Mouse (Mus musculus) cerebellum, adult 18-20 months (tissue): ENCODE data around the gene Gm12166.
A peak's percentile ranks its signal among the peaks of the same experiment; 100 is the strongest.
"Not testable (repeated sequence)": the region's sequence is repeated elsewhere in the genome, so short reads cannot be mapped to it uniquely, and the experiment has no call there.

Experiments
- DNase-seq, 2 experiments: peaks; one replicate each; pipeline ENCODE4 v3.0.0; 2021

Gm12166 gene

GRCm38 (mm10) chr11:46054911-46055895 is 3.1 kb upstream of the Gm12166 start:
- DNase-seq = no peak

- DNase-seq = no peak
These were observed 2.2 kb upstream of the Gm12166 start for GRCm38 (mm10) chr11:46054311-46054710.

- not testable (repeated sequence) for DNase-seq
These were observed 1.3 kb upstream of the Gm12166 start for GRCm38 (mm10) chr11:46053457-46053856.

GRCm38 (mm10) chr11:46047264-46047663 is 4.9 kb downstream of the Gm12166 start:
- DNase-seq = no peak

- DNase-seq = no peak
These were observed 7.3 kb downstream of the Gm12166 start for GRCm38 (mm10) chr11:46044781-46045180.

- no peak for DNase-seq
These were observed 10.4 kb downstream of the Gm12166 start for GRCm38 (mm10) chr11:46041607-46042267.

GRCm38 (mm10) chr11:46040841-46041556 is 11.1 kb downstream of the Gm12166 start:
- no peak for DNase-seq

- no peak for DNase-seq
These were observed 12.8 kb downstream of the Gm12166 start for GRCm38 (mm10) chr11:46039335-46039734.

- DNase-seq = no peak
These were observed 13.2 kb downstream of the Gm12166 start for GRCm38 (mm10) chr11:46038901-46039300.

- no peak for DNase-seq
These were observed 15.7 kb downstream of the Gm12166 start for GRCm38 (mm10) chr11:46036374-46036773.

GRCm38 (mm10) chr11:46032956-46033355 is 19.2 kb downstream of the Gm12166 start:
- DNase-seq = no peak

- DNase-seq = no peak
These were observed 20.7 kb downstream of the Gm12166 start for GRCm38 (mm10) chr11:46031470-46031869.

GRCm38 (mm10) chr11:46030026-46030425 is 22.1 kb downstream of the Gm12166 start:
- DNase-seq = no peak

GRCm38 (mm10) chr11:46029485-46029884 is 22.6 kb downstream of the Gm12166 start:
- DNase-seq = no peak

- no peak for DNase-seq
These were observed 23.9 kb downstream of the Gm12166 start for GRCm38 (mm10) chr11:46027952-46028814.

GRCm38 (mm10) chr11:46025962-46026392 is 26.1 kb downstream of the Gm12166 start:
- no peak for DNase-seq

- DNase-seq = no peak
These were observed 29.1 kb downstream of the Gm12166 start for GRCm38 (mm10) chr11:46022983-46023382.

GRCm38 (mm10) chr11:46021850-46022249 is 30.3 kb downstream of the Gm12166 start:
- DNase-seq = no peak

GRCm38 (mm10) chr11:46020246-46020645 is 31.9 kb downstream of the Gm12166 start:
- no peak for DNase-seq

GRCm38 (mm10) chr11:46016061-46016460 is 36.1 kb downstream of the Gm12166 start:
- peak; percentile 55 to 69 for DNase-seq
